Mouse (Mus musculus): ENCODE measurements around the gene Klhl41. TPM values are rescaled to one million over a fixed set of nuclear protein-coding genes. Genes with fewer than 3 reads are reported as not detected.

The Klhl41 gene
- polyA plus RNA-seq, 1 experiment from 2014 or later = 0.51 TPM

DNA sequence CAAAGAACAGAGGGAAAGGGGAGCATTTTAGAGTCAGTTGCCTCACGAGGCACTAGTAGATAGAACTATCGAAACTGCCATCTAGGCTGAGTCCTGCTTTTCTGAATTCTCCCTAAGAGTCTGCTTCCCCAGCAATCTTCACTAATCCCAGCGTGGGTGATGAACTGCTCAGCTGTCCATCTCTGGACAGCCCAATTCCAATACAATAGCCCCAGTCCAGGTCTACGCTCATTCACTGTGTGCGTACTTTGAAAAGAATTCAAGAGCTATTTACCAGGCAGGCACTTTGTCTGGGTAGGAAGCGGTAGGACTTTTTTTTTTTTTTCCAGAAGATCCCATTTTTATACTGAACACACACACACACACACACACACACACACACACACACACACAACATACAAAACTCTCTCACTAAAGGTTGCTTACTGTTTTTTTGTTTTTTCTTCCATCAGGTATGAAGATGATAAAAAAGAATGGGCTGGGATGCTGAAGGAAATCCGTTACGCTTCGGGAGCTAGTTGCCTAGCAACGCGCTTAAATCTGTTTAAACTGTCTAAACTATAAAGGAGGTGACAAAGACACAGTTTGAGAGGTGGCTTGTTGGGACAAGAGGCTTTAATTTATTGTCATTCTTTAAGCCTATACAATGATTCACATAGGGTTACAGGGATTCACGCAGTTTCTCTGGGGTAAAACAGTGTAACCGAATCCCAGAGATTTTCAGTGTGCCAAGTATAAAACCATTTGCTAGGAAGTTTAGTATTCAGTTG lies 13.3 kb downstream of the Klhl41 start:
- DNase-seq (ENCODE audit: low spot score) = no peak

DNA sequence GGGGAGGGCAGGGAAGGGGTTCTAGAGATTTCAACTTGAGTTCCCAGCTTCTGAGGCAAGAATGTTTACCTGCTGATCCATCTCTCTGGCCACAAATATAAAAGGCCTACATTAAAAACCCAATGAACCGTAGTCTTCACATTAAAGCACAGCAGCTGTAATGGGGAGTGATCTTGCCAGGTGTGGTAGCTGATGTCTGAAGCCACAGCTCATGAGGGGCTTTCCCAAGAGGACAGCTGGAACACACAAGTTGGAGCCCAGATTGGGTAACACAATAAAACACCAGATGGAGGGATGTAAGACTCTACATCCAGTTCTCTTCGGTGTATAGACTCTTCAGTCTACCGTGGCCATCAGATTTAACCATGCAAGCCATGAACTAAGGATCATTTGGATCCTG lies 14.6 kb downstream of the Klhl41 start:
- no peak for DNase-seq (ENCODE audit: low spot score)

DNA sequence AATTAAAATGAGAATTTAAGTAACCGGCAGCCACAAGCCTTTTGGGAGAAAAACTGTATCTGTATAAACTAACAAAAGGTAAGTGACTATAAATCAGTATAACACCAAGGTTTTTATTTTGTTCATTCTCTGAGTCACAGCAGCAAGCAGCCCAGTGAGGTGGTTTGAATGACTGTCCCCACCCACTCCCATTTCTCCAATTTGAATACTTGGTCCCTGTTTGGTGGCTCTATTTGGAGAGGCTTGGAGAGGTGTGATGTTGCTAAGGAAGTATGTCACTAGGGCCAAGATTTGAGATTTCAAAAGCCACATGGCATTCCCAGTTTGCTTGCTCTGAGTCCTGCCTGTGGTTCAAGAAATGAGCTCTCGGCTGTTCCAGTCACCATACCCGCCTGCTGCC lies 20.3 kb downstream of the Klhl41 start:
- DNase-seq (ENCODE audit: low spot score) = no peak

DNA sequence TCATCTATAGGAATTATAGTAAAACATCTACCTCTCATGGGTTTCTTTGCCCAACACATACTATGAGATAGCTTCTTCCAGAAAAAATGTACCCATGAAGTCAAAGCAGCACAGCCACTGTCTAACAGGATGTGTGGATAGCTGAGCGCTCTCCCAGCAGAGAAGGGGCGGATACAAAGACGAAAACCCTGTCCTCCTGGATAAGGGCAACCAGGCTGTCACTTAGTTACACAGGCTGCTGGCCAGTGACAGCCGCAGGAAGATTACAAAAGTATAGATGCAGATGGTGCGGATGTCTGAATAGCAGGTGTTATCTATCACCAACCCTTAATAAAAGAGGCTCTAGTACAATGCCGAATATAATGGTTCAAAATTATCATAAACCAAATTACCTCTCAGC lies 20.9 kb downstream of the Klhl41 start:
- no peak for DNase-seq (ENCODE audit: low spot score)

DNA sequence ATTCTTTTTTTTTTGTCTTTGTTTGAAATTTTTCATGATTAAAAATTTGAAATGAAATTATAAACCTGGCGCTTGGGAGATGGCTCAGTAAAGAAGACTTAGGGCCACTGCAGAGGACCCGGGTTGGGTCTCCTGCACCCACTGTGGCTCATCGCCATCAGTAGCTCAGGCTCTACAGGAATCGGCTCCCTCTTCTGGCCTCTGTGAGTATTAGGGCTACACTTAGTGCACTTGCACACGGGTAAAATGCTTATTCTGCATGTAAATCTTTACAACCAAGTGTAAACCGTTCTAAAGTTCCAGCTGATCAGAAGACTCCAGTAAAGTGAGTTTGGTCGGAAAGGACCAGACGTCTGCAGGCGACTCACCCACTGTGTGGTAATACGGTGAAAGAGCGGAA lies 23.6 kb downstream of the Klhl41 start:
- DNase-seq (ENCODE audit: low spot score) = no peak

DNA sequence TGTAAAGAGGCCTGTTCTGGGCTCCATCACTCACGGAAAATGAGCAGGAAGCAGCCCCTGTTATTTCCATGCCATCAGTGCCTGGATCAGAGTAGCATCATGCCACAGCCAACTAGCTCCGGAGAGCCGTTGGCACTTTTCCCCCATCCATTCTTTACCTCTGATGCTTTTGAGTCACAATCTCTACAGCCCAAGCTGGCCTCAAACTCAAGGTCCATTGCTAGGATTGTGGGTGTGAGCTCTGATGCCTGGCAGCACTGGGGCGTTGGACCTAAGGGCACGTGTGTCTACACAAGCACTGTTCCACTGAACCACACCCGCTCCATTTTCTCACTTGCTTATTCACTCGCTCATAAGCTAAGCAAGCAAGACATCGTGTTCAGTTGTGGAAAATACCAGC lies 30.5 kb downstream of the Klhl41 start:
- no peak for DNase-seq (ENCODE audit: low spot score)

DNA sequence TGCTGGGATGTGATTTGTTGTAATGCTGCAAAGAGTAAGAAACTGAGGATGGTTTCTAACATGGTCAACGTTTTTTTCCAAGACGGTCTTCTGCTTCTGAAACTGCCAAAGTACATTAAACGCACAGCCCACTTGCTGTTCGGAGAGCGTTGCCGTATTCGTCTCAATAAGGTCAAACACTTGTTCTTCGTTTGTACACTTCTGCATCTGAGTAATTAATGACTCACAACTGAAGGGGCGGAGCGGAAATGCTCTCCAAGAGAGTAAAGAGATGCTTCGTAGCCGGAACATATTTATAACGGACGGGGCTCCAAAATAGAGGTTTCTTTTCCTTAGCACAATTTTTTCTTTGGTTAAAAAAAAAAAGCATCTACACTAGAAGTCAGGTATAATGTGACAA lies 42.3 kb downstream of the Klhl41 start:
- DNase-seq (ENCODE audit: low spot score) = no peak

DNA sequence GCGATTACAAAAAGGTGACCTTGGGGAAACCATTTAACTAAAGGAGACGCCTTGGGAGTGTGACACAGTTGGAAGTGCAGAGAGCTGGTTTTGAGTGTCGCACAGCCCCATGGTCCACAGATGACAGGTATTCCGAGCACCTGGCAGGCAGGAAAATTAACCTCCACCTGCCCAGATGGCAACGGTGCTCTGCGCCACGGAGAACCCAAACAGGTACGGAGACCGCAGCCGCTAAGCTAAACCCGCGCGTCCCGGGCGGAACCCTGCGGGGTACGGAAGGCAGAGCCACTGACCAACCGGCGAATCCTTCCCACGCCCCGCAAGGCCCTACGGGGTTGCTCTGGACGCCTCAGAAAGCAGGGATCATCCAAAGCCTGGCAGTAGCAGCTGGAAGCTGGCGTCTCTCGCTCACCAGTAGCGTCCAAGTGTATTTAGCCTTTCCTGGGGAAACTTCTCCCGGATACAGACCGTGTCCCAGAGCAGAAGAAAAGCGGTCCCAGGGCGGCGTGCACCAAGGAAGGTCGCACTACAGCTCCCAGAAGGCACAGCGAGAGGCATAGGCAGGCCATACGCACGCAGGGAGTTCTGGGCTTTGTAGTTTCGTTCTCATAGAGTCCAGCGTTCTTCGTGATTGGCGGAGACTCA lies 43.2 kb downstream of the Klhl41 start, which contains the start of gene Fastkd1:
TSS of gene Fastkd1 (minus strand) at position 536 of the 645 bp plus-strand sequence.
- DNase-seq (ENCODE audit: low spot score) = peak; percentile 87

DNA sequence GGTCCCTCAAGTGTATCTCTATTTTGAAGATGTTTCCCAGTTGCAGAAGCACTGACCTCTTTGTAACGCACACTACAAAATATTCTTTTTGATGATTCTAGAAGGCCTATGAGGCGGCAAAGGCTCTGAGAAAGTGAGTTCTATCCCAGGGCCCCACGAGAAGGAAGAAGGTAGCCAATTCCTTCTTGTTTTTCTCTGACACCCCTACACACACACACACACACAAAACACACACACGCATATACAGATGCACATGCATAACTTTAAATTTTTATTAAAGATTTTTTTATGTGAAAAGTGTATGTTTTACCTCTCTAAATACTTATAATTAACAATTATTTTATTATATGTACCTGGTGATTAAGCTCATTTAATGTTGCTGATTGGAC lies 43.7 kb downstream of the Klhl41 start:
- DNase-seq (ENCODE audit: low spot score) = no peak

DNA sequence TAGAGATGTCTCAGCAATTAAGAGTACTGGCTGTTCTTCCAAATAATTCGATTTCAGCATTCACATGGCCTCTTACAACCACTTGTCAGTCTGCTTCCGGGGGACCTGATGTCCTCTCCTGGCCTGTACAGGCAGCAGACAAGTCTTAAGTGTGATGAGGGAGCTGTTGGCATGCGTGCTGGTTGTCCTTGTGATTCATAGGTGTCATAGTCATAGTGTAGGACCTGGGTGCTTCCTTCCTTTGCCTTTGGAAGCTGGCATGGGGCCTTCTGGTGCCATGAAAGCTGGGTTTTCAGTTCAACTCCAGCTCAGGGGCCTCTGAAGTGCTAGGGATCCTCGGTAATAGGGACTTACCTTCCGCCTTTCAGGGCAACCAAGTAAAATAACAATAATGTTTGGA lies 44.2 kb downstream of the Klhl41 start:
- DNase-seq (ENCODE audit: low spot score) = no peak

DNA sequence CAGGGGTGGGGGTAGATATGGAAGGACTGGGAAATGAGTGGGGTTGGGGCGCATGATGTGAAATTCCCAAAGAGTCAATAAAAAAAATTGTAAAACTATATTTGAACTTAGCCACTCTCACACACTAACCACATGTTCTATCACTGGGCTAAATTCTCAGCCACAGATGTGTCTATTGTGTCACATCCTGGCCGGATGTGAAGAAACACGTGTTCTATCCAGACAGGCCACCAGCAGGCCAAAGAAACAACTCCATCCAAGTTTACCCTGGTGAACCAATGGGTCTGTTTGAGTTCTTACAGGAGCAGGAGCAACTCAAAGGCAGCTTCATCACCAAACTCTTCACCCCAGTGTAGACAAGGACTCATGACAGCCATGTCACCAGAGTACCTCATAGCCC lies 46.6 kb downstream of the Klhl41 start:
- DNase-seq (ENCODE audit: low spot score) = no peak

DNA sequence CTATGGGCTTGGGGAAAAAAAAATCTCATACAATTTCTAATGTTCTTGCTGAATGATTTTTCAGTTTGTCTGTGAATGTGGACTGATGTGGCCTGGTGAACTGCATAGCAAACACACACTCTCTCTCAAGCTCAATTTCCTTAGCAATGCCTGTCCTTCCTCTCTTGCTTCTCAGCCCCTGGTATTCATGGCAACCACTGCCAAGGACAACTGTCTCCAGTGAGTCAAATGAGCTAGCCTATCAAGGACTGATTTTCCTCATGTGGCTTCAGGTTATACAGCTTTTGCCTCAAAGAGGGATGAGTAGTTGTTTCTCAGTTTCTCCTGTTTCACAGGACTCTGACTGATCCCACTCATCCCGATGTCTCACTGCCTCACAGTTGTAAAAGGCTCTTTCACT lies 49.2 kb downstream of the Klhl41 start:
- no peak for DNase-seq (ENCODE audit: low spot score)

DNA sequence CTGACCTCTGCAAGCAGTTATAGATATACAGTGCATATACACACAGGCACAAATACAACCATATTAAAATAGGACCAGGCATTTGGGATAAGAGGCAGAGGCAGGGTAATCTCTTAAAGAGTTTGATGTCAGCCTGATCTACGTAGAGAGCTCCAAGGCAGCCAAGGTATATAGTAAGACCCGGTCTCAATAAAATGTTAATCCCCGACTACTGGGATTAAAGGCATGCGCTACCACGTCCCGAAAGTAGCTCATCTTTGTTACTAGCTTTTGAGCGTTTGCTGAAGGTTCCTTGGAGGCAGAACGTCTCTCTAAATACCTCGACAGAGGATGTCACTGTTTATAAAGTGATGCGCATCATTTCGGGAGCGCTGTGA lies 52.3 kb downstream of the Klhl41 start, which contains the start of gene Ppig:
TSS of gene Ppig (plus strand) at position 273 of the 377 bp plus-strand sequence.
- no peak for DNase-seq (ENCODE audit: low spot score)

DNA sequence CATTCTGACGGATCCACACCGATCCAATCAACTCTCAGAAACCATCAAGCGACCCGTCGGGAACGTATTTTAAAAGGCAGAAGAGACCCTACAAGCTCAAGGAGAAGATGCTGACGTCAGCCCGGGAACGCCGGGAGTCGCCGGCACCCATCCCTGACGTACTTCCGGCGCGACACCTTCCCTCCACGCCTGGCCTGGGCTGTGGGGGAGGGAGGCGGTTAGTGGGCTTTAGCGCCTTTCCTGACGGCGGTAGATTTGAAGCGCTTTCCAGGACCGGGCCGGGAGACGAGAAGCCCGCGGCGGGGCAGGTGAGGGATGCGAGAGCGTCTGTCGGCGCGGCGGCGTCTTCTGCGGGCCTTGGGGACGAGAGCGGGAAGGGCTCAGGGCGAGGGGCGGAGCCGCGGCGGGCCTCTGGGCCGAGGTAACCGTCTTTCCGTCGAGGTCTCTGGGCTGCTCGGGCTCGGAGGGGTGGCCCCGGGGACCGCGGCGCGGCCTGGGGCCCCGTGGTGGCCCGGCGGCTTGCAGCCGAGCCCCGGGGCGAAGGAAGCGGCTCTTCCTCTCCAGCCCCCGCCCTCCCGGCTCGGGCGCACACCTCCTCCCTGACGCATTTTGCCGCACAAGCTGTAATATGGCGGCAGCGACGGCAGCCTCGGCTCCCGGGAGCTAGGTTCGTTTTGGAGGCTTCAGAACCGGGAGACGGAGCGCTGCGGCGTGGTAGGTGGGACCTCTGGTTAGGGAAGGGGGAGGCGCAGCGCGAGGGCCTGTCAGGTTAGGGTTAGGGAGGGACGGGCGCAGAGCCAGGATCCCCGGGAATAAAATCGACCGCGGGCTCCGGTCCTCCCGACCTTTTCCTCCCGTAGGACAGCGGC lies 53.0 kb downstream of the Klhl41 start:
- DNase-seq (ENCODE audit: low spot score) = peak; percentile 92

DNA sequence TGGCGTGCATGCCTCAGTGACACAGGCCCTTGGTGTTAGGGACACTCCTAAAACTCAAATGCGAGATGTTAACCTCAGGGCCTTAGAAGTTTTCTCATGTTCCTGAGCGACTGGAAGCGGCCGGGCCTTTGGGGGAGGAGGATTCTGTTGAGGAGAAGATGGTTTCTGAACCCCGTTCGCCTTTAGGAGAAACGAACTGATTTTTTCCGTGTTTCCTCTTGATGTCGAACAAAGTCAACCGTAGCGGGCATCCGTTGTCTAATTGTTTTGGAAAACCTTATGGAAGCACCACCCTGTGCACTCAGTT lies 53.6 kb downstream of the Klhl41 start:
- peak; percentile 14 for DNase-seq (ENCODE audit: low spot score)

Other genes with a start within 250 kb of the Klhl41 start
- gene Lrp2, start 84.1 kb upstream of the Klhl41 start, polyA plus RNA-seq (2015; fragmentation: Nextera tagmentation; extraction: Ambion mirVana) = 0.05 and 0.08 TPM in 2 replicates
- gene Bbs5, start 22.9 kb upstream of the Klhl41 start, polyA plus RNA-seq (2015; fragmentation: Nextera tagmentation; extraction: Ambion mirVana) = 8.9 and 10.2 TPM in 2 replicates
- gene Fastkd1, start 43.4 kb downstream of the Klhl41 start, polyA plus RNA-seq (2015; fragmentation: Nextera tagmentation; extraction: Ambion mirVana) = 7.0 and 7.7 TPM in 2 replicates
- gene Ppig, start 52.4 kb downstream of the Klhl41 start, polyA plus RNA-seq (2015; fragmentation: Nextera tagmentation; extraction: Ambion mirVana) = 127 and 139 TPM in 2 replicates
- 2.0 TPM in 2 replicates for gene Ccdc173, start 119.5 kb downstream of the Klhl41 start, polyA plus RNA-seq (2015; fragmentation: Nextera tagmentation; extraction: Ambion mirVana)
- gene Phospho2, start 119.5 kb downstream of the Klhl41 start, polyA plus RNA-seq (2015; fragmentation: Nextera tagmentation; extraction: Ambion mirVana) = 36.2 and 38.6 TPM in 2 replicates
- gene Klhl23, start 151.8 kb downstream of the Klhl41 start, polyA plus RNA-seq (2015; fragmentation: Nextera tagmentation; extraction: Ambion mirVana) = 7.4 and 11.0 TPM in 2 replicates
- gene Ssb, start 191.4 kb downstream of the Klhl41 start, polyA plus RNA-seq (2015; fragmentation: Nextera tagmentation; extraction: Ambion mirVana) = 317 and 344 TPM in 2 replicates
- 45.1 and 46.9 TPM in 2 replicates for gene Mettl5, start 215.5 kb downstream of the Klhl41 start, polyA plus RNA-seq (2015; fragmentation: Nextera tagmentation; extraction: Ambion mirVana)
- gene Ubr3, start 227.1 kb downstream of the Klhl41 start, polyA plus RNA-seq (2015; fragmentation: Nextera tagmentation; extraction: Ambion mirVana) = 9.0 and 11.0 TPM in 2 replicates